Mouse (Mus musculus) A20 (cell line): ENCODE results near the gene Serpinb3a.
"Not testable (repeated sequence)": the region's sequence is repeated elsewhere in the genome, so short reads cannot be mapped to it uniquely, and the experiment has no call there.

Experiments used
- DNase-seq: peaks from one replicate; pipeline ENCODE4 v3.0.0-alpha.2; 2011; ENCODE audit warnings: low read depth, low spot score

Gene Serpinb3a

GRCm38 (mm10) chr1:107052203-107052602, at the start of gene Serpinb3a:
Gene Serpinb3a, minus strand, starts transcription at chr1:107052303.
- DNase-seq = no peak

GRCm38 (mm10) chr1:107098417-107098816, 46.3 kb upstream of the Serpinb3a start:
- no peak for DNase-seq

- no peak for DNase-seq
These were observed 31.3 kb upstream of the Serpinb3a start, which contains the start of gene Serpinb3d for GRCm38 (mm10) chr1:107083406-107083805. Gene Serpinb3d, minus strand, starts transcription at chr1:107083506.

- not testable (repeated sequence) for DNase-seq
These were observed 17.9 kb downstream of the Serpinb3a start for GRCm38 (mm10) chr1:107034236-107034635.

GRCm38 (mm10) chr1:107025886-107026285, 26.2 kb downstream of the Serpinb3a start:
- no peak for DNase-seq

GRCm38 (mm10) chr1:107015210-107015609, 36.9 kb downstream of the Serpinb3a start:
- DNase-seq = peak; percentile 38

GRCm38 (mm10) chr1:107014530-107014929, 37.6 kb downstream of the Serpinb3a start:
- peak; percentile 37 for DNase-seq

- DNase-seq = no peak
These were observed 45.8 kb downstream of the Serpinb3a start for GRCm38 (mm10) chr1:107006316-107006715.

GRCm38 (mm10) chr1:107001754-107002153, 50.3 kb downstream of the Serpinb3a start:
- DNase-seq = no peak

- no peak for DNase-seq
These were observed 51.7 kb downstream of the Serpinb3a start for GRCm38 (mm10) chr1:107000424-107000823.
